Mouse (Mus musculus): ENCODE measurements around the gene Slco4a1.

The Slco4a1 gene

GRCm38 (mm10) chr2:180455723-180456698 lies at the start of gene Slco4a1:
Gene Slco4a1 (plus strand): TSS chr2:180456245.
- peak; percentile 75 for DNase-seq

- no peak for DNase-seq
Observed at GRCm38 (mm10) chr2:180408410-180408809, 47.6 kb upstream of the Slco4a1 start.

- no peak for DNase-seq
Observed at GRCm38 (mm10) chr2:180410432-180410831, 45.6 kb upstream of the Slco4a1 start.

DNA sequence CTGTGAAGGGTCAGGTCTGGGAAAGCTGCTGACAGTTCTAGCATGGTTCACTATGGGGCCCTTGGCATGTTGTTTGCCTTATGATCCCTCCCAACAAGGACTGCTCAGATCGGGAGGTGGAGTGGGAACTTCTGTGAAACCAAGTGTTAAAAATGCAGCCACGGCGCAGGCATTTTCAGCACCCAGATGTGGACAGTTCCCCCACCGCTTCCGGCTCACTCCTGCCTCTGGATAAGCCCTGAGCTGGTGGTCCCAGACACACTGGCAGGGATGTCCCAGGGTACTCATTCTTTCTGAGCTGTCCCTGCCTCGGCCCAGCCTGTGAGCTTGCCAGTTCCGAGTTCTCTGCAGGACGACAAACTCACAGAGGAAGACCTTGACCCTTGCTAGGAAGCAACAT lies 45.0 kb upstream of the Slco4a1 start:
- DNase-seq, result no peak

DNA sequence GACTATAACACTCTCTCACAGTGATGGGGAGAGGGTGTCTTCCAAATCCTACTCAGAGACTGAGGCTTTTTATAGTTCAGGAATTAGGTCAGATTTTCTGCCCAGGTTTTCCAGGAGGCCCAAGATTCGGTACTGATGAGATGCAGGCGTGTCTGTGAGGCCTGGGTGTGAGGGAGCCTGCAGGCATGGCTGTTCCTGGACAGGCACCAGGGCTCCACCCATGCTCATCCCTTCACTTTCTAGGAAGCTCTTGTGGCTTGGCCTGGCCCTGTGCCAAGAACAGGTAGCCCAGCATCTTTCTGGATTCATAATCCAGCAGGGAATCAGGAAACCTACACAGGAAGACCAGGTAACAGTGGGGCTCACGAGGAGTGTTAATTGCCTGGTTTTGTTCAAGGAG lies 40.4 kb upstream of the Slco4a1 start:
- DNase-seq, result no peak

DNA sequence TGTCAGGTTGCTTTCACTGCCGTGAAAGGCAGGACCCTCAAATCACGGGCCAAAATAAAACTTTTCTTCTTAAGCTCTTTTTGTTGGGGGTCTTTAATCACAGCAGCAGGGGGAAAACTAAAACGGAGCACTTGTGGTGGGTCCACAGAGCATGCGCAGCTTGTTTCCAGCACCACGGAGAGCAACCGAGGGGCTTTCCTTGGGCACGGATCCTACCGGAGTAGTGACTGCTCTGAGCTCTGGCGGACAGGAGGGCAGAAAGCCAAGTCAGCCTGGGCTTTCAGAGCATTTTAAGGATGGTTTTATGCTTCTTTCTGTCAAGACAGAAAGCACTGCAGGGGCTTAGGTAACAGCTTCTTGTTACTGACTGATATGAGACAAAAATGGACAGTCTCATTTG lies 38.3 kb upstream of the Slco4a1 start:
- no peak for DNase-seq

DNA sequence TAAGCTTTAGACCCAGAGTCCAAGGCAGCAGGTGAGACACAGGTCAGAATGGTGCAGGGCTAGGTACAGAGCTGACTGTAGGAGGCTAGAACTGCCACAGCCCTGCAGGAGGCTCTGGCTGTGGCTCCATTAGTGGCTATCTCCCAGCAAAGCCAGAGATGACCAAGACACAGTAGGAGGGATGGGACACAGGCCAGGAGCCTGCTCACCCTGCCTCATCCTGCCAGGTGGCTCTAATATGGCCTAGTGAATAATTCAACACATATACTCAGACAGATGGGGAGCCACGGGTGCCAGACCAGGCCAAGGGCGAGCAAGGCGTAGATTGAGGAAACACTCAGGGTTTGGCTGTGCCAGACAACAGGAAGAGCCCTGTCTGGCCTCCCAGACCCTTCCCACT lies 35.4 kb upstream of the Slco4a1 start:
- no peak for DNase-seq

DNA sequence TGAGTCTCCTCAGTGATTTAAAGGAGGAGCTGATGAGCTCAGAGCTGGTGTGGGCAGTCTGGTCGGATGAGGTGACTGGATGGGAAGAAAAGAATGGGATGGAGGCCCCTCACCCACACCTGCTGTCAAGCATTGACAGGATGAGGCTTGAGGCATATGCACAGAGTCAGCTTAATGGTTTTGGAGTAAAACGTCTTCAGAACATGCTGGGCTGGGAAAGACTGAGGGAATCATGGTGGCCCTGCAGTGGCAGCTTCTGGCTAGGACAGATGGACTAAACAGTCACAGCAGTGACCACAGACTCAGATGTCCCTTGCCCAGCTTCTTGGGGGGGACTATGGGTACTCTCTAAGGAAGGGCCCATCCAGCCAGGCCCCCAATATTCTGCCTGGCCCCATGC lies 30.9 kb upstream of the Slco4a1 start:
- no peak for DNase-seq

- DNase-seq, result peak; percentile 54
Observed at GRCm38 (mm10) chr2:180427073-180427472, 29.0 kb upstream of the Slco4a1 start.

GRCm38 (mm10) chr2:180428331-180428730 lies 27.7 kb upstream of the Slco4a1 start:
- no peak for DNase-seq

- DNase-seq, result no peak
Observed at GRCm38 (mm10) chr2:180430648-180431047, 25.4 kb upstream of the Slco4a1 start.

DNA sequence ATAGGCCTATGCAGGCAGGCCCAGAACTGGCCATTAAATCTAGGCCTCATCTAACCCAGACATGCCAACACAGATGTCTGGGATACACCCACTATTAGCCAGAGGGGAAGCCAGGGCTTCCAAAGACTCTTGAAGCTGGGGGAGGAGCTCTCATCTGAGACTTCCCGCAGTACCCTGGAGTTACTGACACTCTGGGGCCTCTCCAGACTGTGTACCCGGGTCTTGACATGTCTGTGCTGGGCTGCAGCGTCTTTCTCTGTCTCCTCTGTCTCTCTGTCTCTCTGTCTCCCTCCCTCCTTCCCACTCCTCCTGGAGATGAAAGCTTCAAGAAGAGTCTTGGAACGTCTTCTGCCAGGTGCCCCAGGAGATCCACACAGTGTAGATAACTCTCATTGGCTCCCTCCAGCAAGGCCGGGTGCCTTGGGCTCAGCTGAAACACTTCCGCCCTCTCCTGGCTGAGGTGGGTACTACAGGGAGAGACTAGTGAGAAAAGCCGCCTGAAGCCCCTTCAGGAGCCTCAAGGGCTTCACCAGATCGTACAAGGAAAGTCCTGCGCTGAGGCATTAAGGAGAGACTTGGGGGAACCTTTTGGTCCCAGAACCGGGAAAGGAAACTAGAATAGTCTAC lies 23.9 kb upstream of the Slco4a1 start:
- peak; percentile 75 for DNase-seq

- DNase-seq, result no peak
Observed at GRCm38 (mm10) chr2:180432751-180433150, 23.3 kb upstream of the Slco4a1 start.

- no peak for DNase-seq
Observed at GRCm38 (mm10) chr2:180433350-180433749, 22.7 kb upstream of the Slco4a1 start.

- no peak for DNase-seq
Observed at GRCm38 (mm10) chr2:180435341-180435926, 20.6 kb upstream of the Slco4a1 start.

- no peak for DNase-seq
Observed at GRCm38 (mm10) chr2:180437149-180437864, 18.7 kb upstream of the Slco4a1 start.

DNA sequence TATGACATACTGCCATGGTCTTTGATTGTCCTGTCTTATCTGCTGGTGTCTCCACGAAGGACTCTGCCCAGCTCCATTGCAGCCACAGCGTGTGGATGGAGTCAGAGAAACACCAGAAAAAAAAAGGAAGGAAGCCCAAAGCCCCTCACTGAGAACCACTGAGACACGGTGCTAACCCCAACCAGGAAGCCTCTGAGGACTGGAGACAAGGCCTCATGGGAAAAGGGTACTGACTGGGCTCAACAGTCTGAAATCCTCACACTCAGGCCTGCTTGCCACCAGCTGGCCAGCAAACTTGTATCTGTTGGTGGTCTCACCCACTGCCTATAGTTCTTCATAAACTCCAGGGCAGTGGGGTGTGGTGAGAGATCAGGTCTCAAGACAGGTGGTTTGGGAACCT lies 16.3 kb upstream of the Slco4a1 start:
- no peak for DNase-seq

- DNase-seq, result no peak
Observed at GRCm38 (mm10) chr2:180440596-180441332, 15.3 kb upstream of the Slco4a1 start.

DNA sequence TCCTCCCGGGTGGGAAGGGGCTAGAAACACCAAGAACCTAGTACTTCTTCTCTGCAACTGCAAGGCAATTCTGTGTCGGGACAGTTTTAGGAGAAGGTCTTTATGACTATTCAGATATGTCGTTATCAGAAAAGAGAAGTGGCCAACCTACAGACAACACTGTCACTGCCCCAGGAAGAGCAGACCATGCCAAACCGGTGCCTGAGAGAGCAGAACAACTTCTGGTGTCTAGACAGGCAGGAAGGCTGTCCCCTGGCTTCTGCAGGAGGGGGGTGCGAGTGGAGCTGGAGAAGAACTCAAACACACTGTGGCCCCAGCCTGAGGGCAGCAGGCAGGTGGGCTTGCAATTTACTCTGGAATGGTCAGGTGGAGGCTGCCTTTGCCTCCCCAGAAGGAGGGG lies 14.0 kb upstream of the Slco4a1 start:
- DNase-seq, result no peak

- no peak for DNase-seq
Observed at GRCm38 (mm10) chr2:180443861-180444260, 12.2 kb upstream of the Slco4a1 start.

- DNase-seq, result no peak
Observed at GRCm38 (mm10) chr2:180444957-180445785, 10.9 kb upstream of the Slco4a1 start.

All from right cerebral cortex, postnatal 25 days (tissue).